Mouse (Mus musculus) forebrain, embryonic 12.5 days (tissue): ENCODE measurements around the gene Clasp2. TPM values are rescaled to one million over a fixed set of nuclear protein-coding genes. Genes with fewer than 3 reads are reported as not detected.
"Not testable (repeated sequence)": the region's sequence is repeated elsewhere in the genome, so short reads cannot be mapped to it uniquely, and the experiment has no call there.

ENCODE experiments used
- ATAC-seq: fragments of 200-750 bp; cut with Nextera tagmentation; 2 replicates; pipeline ENCODE4 v1.8.0; 2017; ENCODE audit warnings: moderate TSS enrichment; ENCODE audit not compliant: low FRiP score
- H3K27ac ChIP-seq: fragments of 300-500 bp; sonication (generic); 2 replicates; pipeline ENCODE4 v1.5.1; 2016; ENCODE audit warnings: mild to moderate bottlenecking
- H3K27me3 ChIP-seq: fragments of 300-500 bp; sonication (generic); 2 replicates; pipeline ENCODE4 v1.6.1; 2016; ENCODE audit warnings: mild to moderate bottlenecking
- H3K36me3 ChIP-seq: fragments of 300-500 bp; sonication (generic); replicated peaks from 2 replicates; pipeline ENCODE4 v1.6.1; 2016; ENCODE audit warnings: mild to moderate bottlenecking
- H3K4me1 ChIP-seq: fragments of 300-500 bp; sonication (generic); 2 replicates; pipeline ENCODE4 v1.6.1; 2016
- H3K4me2 ChIP-seq: fragments of 300-500 bp; sonication (generic); 2 replicates; pipeline ENCODE4 v1.6.1; 2016; ENCODE audit warnings: mild to moderate bottlenecking, moderate library complexity
- H3K4me3 ChIP-seq: fragments of 300-500 bp; sonication (generic); replicated peaks from 2 replicates; pipeline ENCODE4 v1.5.1; 2016; ENCODE audit warnings: mild to moderate bottlenecking
- H3K9ac ChIP-seq: fragments of 300-500 bp; sonication (generic); 2 replicates; pipeline ENCODE4 v1.6.1; 2016; ENCODE audit warnings: mild to moderate bottlenecking
- H3K9me3 ChIP-seq: fragments of 300-500 bp; sonication (generic); 2 replicates; pipeline ENCODE4 v1.6.1; 2016
- WGBS: fragments of 180-500 bp; shearing (Covaris S2); methylation state at CpG from one replicate; pipeline ENCODE4 v1.1.7; 2016; 5-methylcytosine and 5-hydroxymethylcytosine counted together
- polyA plus RNA-seq: library from polyadenylated mRNA; unstranded; fragments of >200 nt; fragmentation: Nextera tagmentation; extraction: Ambion mirVana; gene quantifications from 2 replicates; pipeline ENCODE4 v1.2.1, GENCODE M21; 2016

Clasp2 gene
- polyA plus RNA-seq, 1 experiment from 2014 or later = 81.3 TPM

DNA sequence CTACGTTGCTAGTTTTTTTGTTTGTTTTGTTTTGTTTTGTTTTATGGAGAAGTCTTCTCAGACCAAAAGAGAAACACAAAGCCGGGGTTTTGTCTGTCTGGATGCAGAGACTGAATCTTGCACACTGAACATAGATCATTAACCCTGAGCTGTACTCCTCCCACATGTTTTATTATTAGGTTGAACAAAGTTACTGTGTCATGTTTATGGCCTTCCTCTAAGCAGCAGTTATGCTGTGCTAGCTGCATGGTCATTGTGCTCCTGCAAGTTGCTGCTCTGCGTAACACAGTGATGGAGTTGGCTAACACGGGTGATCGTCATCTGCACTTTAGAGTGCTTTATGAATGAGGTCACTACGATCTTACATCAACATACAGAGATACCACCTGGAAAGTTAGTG lies 21.1 kb downstream of the Clasp2 start:
- H3K36me3 ChIP-seq = peaks cover 23% of the 10 kb centered on the region
- 95% methylated on average over 6 of the region's 6 CpGs for WGBS

DNA sequence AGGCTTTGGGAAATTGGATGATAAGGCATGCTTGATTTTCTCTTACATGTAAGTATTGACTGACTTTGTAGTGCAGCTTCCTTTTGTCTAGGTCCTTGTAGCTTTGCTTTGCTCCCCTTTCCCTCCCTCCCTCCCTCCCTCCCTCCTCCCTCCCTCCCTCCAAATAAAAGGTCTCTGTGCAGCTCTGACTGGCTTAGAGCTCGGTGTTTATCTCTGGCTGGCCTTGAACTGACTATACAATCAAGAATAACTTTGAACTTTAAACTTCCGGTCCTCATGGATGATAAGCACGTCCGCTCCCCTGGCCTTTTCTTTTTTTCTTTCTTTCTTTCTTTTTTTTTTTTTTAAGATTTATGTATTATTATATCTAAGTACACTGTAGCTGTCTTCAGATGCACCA lies 21.9 kb downstream of the Clasp2 start:
- Histone ChIP-seq H3K36me3 (peaks cover 24% of the 10 kb centered on the region), H3K4me2 (no peak overlapping the region), H3K4me3 (no peak overlapping the region), H3K9ac (no peak overlapping the region), H3K9me3 (no peaks in the 10 kb centered on the region; the same call in 1 of the 2 replicates), H3K4me1 (no peaks in the 10 kb centered on the region), H3K27me3 (no peaks in the 10 kb centered on the region), H3K27ac (no peak overlapping the region)
- no peak for ATAC-seq
- 89% methylated on average over 4 of the region's 4 CpGs for WGBS

More for the DNA sequence above, 21.1 kb downstream of the Clasp2 start:
- no peak overlapping the region for H3K9ac ChIP-seq
- no peak overlapping the region for H3K4me3 ChIP-seq
- H3K4me1 ChIP-seq = no peaks in the 10 kb centered on the region
- no peaks in the 10 kb centered on the region for H3K27me3 ChIP-seq
- H3K27ac ChIP-seq = no peak overlapping the region
- no peaks in the 10 kb centered on the region; the same call in 1 of the 2 replicates for H3K9me3 ChIP-seq
- no peak overlapping the region for H3K4me2 ChIP-seq
- ATAC-seq = no peak

DNA sequence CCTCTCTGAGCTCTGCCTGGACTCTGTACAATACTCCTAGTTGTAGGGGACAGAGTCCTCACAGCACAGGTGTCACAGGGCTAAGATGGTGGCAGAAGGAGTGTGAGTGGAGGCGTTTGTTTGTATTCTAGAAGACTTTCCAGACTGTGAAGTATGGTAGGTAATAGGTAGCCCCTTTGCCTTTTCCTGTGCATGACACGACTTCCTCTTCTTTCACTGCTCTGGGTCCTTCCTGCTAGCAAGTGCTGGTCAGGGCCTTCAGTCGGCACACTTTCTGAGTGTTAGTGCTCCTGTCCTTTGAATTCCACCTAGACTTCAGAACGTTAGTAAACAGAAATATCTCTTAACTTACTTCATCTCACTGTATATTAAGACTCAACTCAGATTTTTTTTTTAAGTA lies 29.4 kb downstream of the Clasp2 start:
- no peaks in the 10 kb centered on the region for H3K27me3 ChIP-seq
- no peak for ATAC-seq
- H3K4me3 ChIP-seq = no peak overlapping the region
- no peak overlapping the region for H3K4me2 ChIP-seq
- H3K27ac ChIP-seq = no peak overlapping the region
- 90% methylated on average over 4 of the region's 4 CpGs for WGBS
- H3K9me3 ChIP-seq = no peaks in the 10 kb centered on the region
- peaks cover 7% of the 10 kb centered on the region; the same call in 1 of the 2 replicates for H3K36me3 ChIP-seq
- H3K4me1 ChIP-seq = no peaks in the 10 kb centered on the region
- H3K9ac ChIP-seq = no peak overlapping the region

DNA sequence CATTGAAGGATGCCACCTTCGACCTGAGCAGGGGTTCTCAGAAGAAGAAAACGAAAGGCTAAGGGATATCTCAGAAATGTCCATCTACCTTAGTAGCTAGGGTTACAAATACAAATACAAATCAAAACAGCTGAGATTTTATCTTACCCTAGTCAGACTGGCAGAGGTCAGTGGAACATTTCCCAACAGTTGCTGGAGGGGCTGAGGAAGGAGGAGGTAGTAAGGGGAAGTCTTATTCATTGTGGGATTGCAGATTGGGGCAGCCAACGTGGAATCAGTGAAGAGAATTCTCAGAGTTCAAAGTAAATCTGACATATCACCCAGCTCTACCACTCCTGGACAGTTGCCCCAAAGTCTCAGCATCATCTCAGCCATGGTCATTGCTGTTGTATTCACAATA lies 39.6 kb downstream of the Clasp2 start:
- H3K4me1 ChIP-seq = peaks cover 14% of the 10 kb centered on the region
- H3K4me2 ChIP-seq = no peak overlapping the region
- H3K9ac ChIP-seq = no peak overlapping the region
- H3K27ac ChIP-seq = no peak overlapping the region
- no peaks in the 10 kb centered on the region for H3K9me3 ChIP-seq
- no peaks in the 10 kb centered on the region for H3K27me3 ChIP-seq
- H3K4me3 ChIP-seq = no peak overlapping the region
- H3K36me3 ChIP-seq = no peaks in the 10 kb centered on the region
- no peak for ATAC-seq
- WGBS = 87% methylated on average over 3 of the region's 3 CpGs

DNA sequence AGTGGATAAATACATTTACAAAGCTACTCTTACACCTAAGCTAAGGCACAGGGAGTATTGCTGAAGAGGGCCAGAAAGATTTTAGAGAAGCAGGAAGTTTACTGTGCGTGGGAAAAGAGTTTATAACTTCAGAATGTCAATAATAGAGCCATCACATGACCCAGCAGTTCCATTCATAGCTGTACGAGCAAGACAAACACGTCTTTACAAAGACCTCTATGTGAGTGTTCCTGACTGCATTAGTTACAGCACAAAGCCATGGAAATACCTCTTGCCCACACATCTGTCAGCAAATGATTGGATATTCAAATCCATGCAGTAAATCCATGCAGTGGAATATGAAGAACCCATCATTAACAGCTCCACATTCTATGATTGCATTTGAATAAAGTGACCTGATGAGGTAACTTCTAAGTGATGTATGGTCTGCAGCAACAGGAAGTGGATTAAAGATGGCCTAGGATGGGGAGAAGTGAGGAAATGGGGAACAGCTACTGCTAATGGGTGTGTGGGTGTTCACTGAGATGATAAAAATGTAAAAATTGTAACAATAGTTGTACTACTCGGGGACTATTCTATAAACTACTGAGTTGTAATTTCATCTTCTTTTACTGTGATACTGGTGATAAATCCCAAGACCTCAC lies 41.2 kb downstream of the Clasp2 start:
- Histone ChIP-seq H3K4me2 (no peak overlapping the region), H3K27ac (0 out of 2 replicates have a peak overlapping the region, but pooled peaks have one; percentile 4), H3K4me1 (peaks cover 14% of the 10 kb centered on the region), H3K9me3 (no peaks in the 10 kb centered on the region), H3K36me3 (no peaks in the 10 kb centered on the region), H3K27me3 (no peaks in the 10 kb centered on the region), H3K9ac (no peak overlapping the region), H3K4me3 (no peak overlapping the region)
- WGBS = 38% methylated on average over 4 of the region's 4 CpGs
- ATAC-seq = peak; percentile 30; the same call in 1 of the 2 replicates

DNA sequence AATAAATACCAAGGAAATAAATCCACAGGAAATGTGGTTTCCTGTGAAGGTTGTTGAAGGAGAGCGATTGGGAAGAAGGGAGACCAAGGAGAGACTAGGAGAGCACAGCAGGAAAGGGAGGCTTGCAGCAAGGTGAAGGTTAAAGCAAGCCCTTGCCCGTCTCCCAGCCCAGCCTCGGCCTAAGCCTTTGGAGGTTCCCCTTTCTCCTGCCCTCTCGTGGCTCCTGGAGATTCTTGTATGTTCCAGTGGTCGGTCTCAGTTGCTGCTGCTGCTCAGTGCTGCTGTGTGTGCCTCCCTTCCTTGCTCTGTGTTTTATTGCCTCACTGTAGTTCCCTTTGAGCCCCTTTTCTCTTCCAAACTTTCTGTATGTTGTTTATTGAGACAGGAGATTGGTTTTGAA lies 42.4 kb downstream of the Clasp2 start:
- 67% methylated on average over 5 of the region's 5 CpGs for WGBS
- Histone ChIP-seq H3K9ac (no peak overlapping the region), H3K4me1 (peaks cover 14% of the 10 kb centered on the region), H3K9me3 (no peaks in the 10 kb centered on the region), H3K4me2 (no peak overlapping the region), H3K27me3 (no peaks in the 10 kb centered on the region), H3K4me3 (no peak overlapping the region), H3K27ac (no peak overlapping the region), H3K36me3 (no peaks in the 10 kb centered on the region)
- ATAC-seq = no peak

DNA sequence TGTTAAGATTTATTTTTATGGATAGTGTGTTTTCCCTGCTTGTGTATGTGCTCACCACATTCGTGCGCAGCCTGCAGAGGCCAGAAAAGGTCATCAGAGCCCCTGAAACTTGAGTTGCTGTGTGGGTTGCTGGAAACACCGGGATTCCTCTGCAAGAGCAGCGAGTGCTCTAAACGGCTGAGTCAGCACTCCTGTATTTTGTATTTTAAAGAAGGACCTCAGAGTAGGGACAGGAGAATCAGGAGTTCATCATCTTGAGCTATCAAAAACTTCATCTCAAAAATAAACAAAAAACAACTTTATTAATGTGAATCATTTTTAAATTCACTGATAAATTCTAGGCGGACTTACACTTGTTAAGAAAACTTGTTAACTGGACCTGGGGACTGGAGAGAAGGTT lies 48.0 kb downstream of the Clasp2 start:
- not testable (repeated sequence) for H3K9me3 ChIP-seq, H3K27me3 ChIP-seq, H3K4me3 ChIP-seq, H3K4me2 ChIP-seq, H3K9ac ChIP-seq, ATAC-seq, H3K36me3 ChIP-seq, H3K27ac ChIP-seq
- H3K4me1 ChIP-seq = peaks cover 18% of the 10 kb centered on the region
- WGBS = 71% methylated on average over 6 of the region's 6 CpGs

DNA sequence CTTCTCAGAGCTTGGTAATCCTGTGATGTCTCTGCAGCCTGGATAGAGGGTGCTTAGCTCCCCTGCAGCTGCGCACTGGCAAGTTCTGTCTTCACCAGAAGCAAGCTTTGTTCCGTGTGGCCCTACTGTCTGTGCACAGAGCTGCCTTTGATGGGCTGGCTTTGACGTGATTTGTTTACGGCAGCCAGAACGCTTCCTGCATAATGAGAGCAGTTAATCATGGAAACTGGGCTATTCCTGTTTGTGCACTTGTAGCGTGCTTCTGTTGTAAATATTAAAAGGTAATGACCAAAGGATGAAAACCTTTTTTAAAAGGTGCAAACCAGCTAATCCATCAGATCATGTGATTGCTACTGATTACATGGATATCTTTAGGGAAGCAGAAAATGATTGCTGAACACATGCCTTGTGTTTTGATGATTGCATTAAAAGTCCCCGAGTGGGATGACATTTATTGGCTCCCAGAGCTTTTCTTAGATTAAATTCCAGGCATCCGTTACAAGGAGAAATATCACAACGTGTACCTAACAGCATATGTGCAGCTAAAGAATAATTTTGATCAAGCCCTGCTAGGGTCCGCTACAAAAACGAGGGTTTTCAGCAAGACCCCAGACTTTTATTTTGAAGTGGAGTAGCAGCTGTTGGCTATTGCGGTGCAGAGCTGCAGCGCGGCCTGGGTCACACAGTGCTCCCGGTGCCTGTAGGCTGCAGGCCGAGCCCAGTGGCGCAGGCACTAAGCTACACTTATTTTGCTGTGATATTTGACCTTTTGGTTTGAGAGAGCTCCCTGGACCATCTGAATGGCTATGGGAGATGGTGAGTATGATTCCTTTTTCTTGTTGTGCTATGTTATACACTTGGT lies 51.6 kb downstream of the Clasp2 start:
- Histone ChIP-seq H3K27ac (peak overlapping the region; percentile 95), H3K9ac (peak overlapping the region; percentile 67), H3K36me3 (no peaks in the 10 kb centered on the region), H3K9me3 (no peaks in the 10 kb centered on the region), H3K4me1 (peaks cover 18% of the 10 kb centered on the region), H3K4me3 (peak overlapping the region; percentile 48), H3K27me3 (no peaks in the 10 kb centered on the region), H3K4me2 (peak overlapping the region; percentile 61)
- ATAC-seq = peak; percentile 96
- under 1% methylated on average over 17 of the region's 17 CpGs for WGBS

DNA sequence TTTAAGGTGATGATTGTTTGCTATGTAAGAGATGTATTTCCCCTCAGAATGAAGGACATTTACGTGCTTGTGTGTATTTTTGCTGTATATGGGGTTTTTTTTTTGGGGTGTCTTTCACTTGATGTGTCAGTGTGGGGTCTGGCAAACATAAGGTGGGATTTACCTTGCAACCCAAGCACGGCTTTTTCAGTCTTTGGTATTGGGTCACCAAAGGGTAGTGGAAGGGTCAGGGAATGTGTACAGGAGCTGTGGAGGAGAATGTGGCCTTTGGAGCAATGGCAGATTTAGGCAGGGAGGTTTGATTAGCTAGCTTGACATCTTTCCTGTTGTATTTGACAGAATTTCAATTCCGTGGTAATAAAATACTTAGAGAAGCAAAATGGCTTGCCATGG lies 52.2 kb downstream of the Clasp2 start:
- 23% methylated on average over 3 of the region's 3 CpGs for WGBS
- Histone ChIP-seq H3K4me3 (peak overlapping the region; percentile 48), H3K27me3 (no peaks in the 10 kb centered on the region), H3K9me3 (no peaks in the 10 kb centered on the region), H3K9ac (peak overlapping the region; percentile 67), H3K27ac (peak overlapping the region; percentile 95), H3K4me1 (peaks cover 18% of the 10 kb centered on the region), H3K36me3 (no peaks in the 10 kb centered on the region), H3K4me2 (peak overlapping the region; percentile 61)
- no peak for ATAC-seq

DNA sequence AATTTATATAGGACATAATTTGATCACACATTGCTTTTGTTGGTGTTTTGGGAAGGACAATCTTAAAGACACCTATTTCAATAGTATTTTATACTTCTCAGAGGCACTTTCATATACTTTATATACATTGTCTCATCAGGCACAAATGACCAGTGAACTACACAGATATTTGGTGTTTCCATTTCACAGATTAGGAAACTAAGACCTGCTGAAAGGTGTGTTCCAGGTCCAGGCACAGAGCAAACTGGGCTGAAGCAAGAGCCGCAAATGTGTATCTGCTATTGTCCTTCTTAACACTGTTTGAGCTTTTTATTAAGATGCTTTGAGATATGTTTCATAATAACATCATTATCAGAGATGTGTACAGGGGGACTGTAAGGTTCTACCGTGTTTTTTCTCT lies 52.7 kb downstream of the Clasp2 start:
- no peak for ATAC-seq
- H3K36me3 ChIP-seq = no peaks in the 10 kb centered on the region
- 73% methylated on average over 2 of the region's 2 CpGs for WGBS
- H3K9ac ChIP-seq = no peak overlapping the region
- peak overlapping the region; percentile 48 for H3K4me3 ChIP-seq
- H3K4me2 ChIP-seq = peak overlapping the region; percentile 61
- no peaks in the 10 kb centered on the region for H3K27me3 ChIP-seq
- peaks cover 18% of the 10 kb centered on the region for H3K4me1 ChIP-seq
- H3K9me3 ChIP-seq = no peaks in the 10 kb centered on the region
- H3K27ac ChIP-seq = no peak overlapping the region

DNA sequence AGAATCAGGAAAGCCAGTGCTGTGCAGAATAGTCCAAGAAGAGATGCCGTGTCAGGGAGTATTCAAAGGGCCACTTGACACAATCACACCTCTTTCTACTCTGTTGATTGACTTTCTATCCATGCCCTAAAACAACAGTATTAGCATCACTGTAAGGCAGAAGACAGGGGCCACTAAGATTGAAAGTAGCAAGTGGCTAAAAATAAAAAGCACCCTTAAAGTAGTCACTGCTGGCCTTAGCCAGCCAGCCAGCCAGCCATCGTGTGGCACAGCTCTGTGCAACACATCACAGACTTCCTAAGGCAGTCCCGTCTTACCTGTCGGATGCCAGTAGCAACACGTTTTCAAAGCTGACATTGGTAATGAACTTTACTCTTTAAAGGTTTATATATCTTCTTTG lies 55.9 kb downstream of the Clasp2 start:
- Histone ChIP-seq H3K9me3 (no peaks in the 10 kb centered on the region), H3K27ac (no peak overlapping the region), H3K4me3 (no peak overlapping the region), H3K36me3 (no peaks in the 10 kb centered on the region), H3K4me2 (no peak overlapping the region), H3K27me3 (no peaks in the 10 kb centered on the region), H3K9ac (no peak overlapping the region), H3K4me1 (peaks cover 9% of the 10 kb centered on the region)
- WGBS = 84% methylated on average over 5 of the region's 5 CpGs
- ATAC-seq = no peak

DNA sequence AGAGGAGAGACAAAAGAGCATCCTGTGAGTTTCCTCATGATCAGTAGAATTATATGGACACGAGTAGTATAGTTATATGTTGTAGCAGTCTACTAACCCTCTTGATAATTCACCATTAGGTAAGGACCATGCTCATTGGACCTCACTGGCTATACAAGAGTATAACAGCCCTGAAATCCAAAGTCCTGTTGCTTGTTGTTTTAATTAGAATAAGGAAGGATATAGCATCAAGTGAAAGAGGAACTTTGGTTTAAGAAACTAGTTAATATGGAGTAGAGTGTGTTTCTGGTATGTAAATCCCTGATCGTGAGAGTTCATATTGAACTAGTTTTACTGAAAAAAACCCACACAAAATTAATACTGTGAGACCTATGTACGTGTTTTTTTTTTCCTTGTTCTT lies 59.4 kb downstream of the Clasp2 start:
- no peak overlapping the region for H3K4me3 ChIP-seq
- no peaks in the 10 kb centered on the region for H3K27me3 ChIP-seq
- H3K27ac ChIP-seq = no peak overlapping the region
- WGBS = 87% methylated on average over 3 of the region's 3 CpGs
- H3K4me1 ChIP-seq = peaks cover 4% of the 10 kb centered on the region; the same call in 1 of the 2 replicates
- no peak overlapping the region for H3K9ac ChIP-seq
- H3K4me2 ChIP-seq = no peak overlapping the region
- no peaks in the 10 kb centered on the region for H3K9me3 ChIP-seq
- H3K36me3 ChIP-seq = no peaks in the 10 kb centered on the region
- no peak for ATAC-seq
